Mouse (Mus musculus): Measurements from ENCODE around the gene Kpna1. TPM values are rescaled to one million over a fixed set of nuclear protein-coding genes. Genes with fewer than 3 reads are reported as not detected.
"Not testable (repeated sequence)": the region's sequence is repeated elsewhere in the genome, so short reads cannot be mapped to it uniquely, and the experiment has no call there.

Kpna1 gene
- polyA plus RNA-seq, 1 experiment from 2014 or later = 104 TPM

DNA sequence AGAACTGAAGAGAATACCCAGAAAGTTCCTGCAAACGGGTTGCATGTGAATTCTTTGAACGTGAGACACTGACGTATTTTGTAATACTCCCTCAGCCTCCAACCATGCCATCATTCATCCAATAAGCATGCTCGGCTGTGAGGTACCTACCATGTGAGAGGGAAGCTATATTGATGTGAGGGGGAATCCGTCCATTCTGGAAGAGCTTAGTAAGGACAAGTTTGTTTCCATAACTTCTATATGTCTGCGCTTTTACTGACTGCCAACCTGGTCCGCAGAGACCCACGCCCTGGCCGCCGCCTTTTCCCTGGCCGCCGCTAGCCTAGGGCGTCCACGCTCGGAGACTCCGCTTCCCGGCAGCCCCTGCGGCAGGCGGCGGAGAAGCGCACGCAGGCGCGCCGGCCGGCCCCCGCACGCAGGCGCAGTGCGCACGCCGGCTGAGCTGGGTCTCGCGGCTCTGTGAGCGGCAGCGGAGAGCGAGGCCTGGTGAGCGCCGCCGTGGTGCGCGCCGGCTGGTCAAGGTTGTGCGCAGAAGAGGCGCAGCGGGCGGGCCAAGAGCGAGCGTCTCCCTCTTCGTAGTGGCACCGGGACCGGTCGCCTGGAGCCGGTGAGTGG lies 4.5 kb downstream of the Kpna1 start:
- ATAC-seq (ENCODE audit: low FRiP score, low TSS enrichment) (peak; percentile 95), DNase-seq (peak; percentile 98)
- Histone ChIP-seq H3K4me1 (ENCODE audit: control insufficient read depth, insufficient read depth, low read length) (peaks cover 7% of the 10 kb centered on the region), H3K27ac (replicated peaks; ENCODE audit: low read depth, low read length) (peak overlapping the region; percentile 99), H3K36me3 (ENCODE audit: control insufficient read depth, insufficient read depth, low read length) (no peaks in the 10 kb centered on the region), H3K9me3 (ENCODE audit: control insufficient read depth, low read length) (peaks cover 4% of the 10 kb centered on the region; the same call in 1 of the 2 replicates), H3K4me2 (ENCODE audit: low read length) (peak overlapping the region; percentile 79), H3K9ac (replicated peaks; ENCODE audit: low read length) (peak overlapping the region; percentile 88), H3K4me3 (replicated peaks; ENCODE audit: low read depth, low read length) (peak overlapping the region; percentile 88), H3K27me3 (ENCODE audit: control insufficient read depth, insufficient read depth, low read length) (peaks cover 4% of the 10 kb centered on the region)
- under 1% methylated on average over 52 of the region's 54 CpGs for WGBS

- peak; percentile 82 for ATAC-seq (ENCODE audit: low FRiP score, low TSS enrichment)
- peak overlapping the region; percentile 99 for H3K27ac ChIP-seq (replicated peaks; ENCODE audit: low read depth, low read length)
- no peaks in the 10 kb centered on the region for H3K36me3 ChIP-seq (ENCODE audit: control insufficient read depth, insufficient read depth, low read length)
- under 1% methylated on average over 83 of the region's 86 CpGs for WGBS
- peak overlapping the region; percentile 79 for H3K4me2 ChIP-seq (ENCODE audit: low read length)
- peak overlapping the region; percentile 88 for H3K9ac ChIP-seq (replicated peaks; ENCODE audit: low read length)
- H3K4me1 ChIP-seq (ENCODE audit: control insufficient read depth, insufficient read depth, low read length) = peaks cover 7% of the 10 kb centered on the region
- peaks cover 4% of the 10 kb centered on the region for H3K27me3 ChIP-seq (ENCODE audit: control insufficient read depth, insufficient read depth, low read length)
- DNase-seq = peak; percentile 81
- H3K4me3 ChIP-seq (replicated peaks; ENCODE audit: low read depth, low read length) = peak overlapping the region; percentile 88
- peaks cover 4% of the 10 kb centered on the region; the same call in 1 of the 2 replicates for H3K9me3 ChIP-seq (ENCODE audit: control insufficient read depth, low read length)
Measured at GRCm38 (mm10) chr16:35983517-35984101, 5.1 kb downstream of the Kpna1 start.

GRCm38 (mm10) chr16:35984471-35984870 lies 5.9 kb downstream of the Kpna1 start:
- peak overlapping the region; percentile 88 for H3K4me3 ChIP-seq (replicated peaks; ENCODE audit: low read depth, low read length)
- H3K36me3 ChIP-seq (ENCODE audit: control insufficient read depth, insufficient read depth, low read length) = no peaks in the 10 kb centered on the region
- WGBS = 61% methylated on average over 3 of the region's 3 CpGs
- no peak overlapping the region for H3K9ac ChIP-seq (replicated peaks; ENCODE audit: low read length)
- H3K27ac ChIP-seq (replicated peaks; ENCODE audit: low read depth, low read length) = no peak overlapping the region
- peak overlapping the region; percentile 79 for H3K4me2 ChIP-seq (ENCODE audit: low read length)
- peaks cover 4% of the 10 kb centered on the region; the same call in 1 of the 2 replicates for H3K9me3 ChIP-seq (ENCODE audit: control insufficient read depth, low read length)
- peaks cover 4% of the 10 kb centered on the region for H3K27me3 ChIP-seq (ENCODE audit: control insufficient read depth, insufficient read depth, low read length)
- ATAC-seq (ENCODE audit: low FRiP score, low TSS enrichment) = no peak
- DNase-seq = no peak
- H3K4me1 ChIP-seq (ENCODE audit: control insufficient read depth, insufficient read depth, low read length) = peaks cover 7% of the 10 kb centered on the region

- no peaks in the 10 kb centered on the region for H3K36me3 ChIP-seq (ENCODE audit: control insufficient read depth, insufficient read depth, low read length)
- H3K4me1 ChIP-seq (ENCODE audit: control insufficient read depth, insufficient read depth, low read length) = peaks cover 5% of the 10 kb centered on the region
- H3K9ac ChIP-seq (replicated peaks; ENCODE audit: low read length) = no peak overlapping the region
- no peak for DNase-seq
- no peak overlapping the region for H3K4me3 ChIP-seq (replicated peaks; ENCODE audit: low read depth, low read length)
- 90% methylated on average over 1 of the region's 1 CpGs for WGBS
- H3K27ac ChIP-seq (replicated peaks; ENCODE audit: low read depth, low read length) = no peak overlapping the region
- H3K9me3 ChIP-seq (ENCODE audit: control insufficient read depth, low read length) = no peaks in the 10 kb centered on the region
- no peak for ATAC-seq (ENCODE audit: low FRiP score, low TSS enrichment)
- H3K27me3 ChIP-seq (ENCODE audit: control insufficient read depth, insufficient read depth, low read length) = no peaks in the 10 kb centered on the region
- H3K4me2 ChIP-seq (ENCODE audit: low read length) = no peak overlapping the region
Measured at GRCm38 (mm10) chr16:35987930-35988329, 9.4 kb downstream of the Kpna1 start.

- H3K4me2 ChIP-seq (ENCODE audit: low read length) = no peak overlapping the region
- H3K9me3 ChIP-seq (ENCODE audit: control insufficient read depth, low read length) = no peaks in the 10 kb centered on the region
- no peaks in the 10 kb centered on the region for H3K4me1 ChIP-seq (ENCODE audit: control insufficient read depth, insufficient read depth, low read length)
- WGBS = 82% methylated on average over 1 of the region's 1 CpGs
- H3K27ac ChIP-seq (replicated peaks; ENCODE audit: low read depth, low read length) = no peak overlapping the region
- H3K9ac ChIP-seq (replicated peaks; ENCODE audit: low read length) = no peak overlapping the region
- ATAC-seq (ENCODE audit: low FRiP score, low TSS enrichment) (no peak), DNase-seq (no peak)
- no peak overlapping the region for H3K4me3 ChIP-seq (replicated peaks; ENCODE audit: low read depth, low read length)
- no peaks in the 10 kb centered on the region for H3K36me3 ChIP-seq (ENCODE audit: control insufficient read depth, insufficient read depth, low read length)
- H3K27me3 ChIP-seq (ENCODE audit: control insufficient read depth, insufficient read depth, low read length) = no peaks in the 10 kb centered on the region
Measured at GRCm38 (mm10) chr16:35992391-35992790, 13.8 kb downstream of the Kpna1 start.

DNA sequence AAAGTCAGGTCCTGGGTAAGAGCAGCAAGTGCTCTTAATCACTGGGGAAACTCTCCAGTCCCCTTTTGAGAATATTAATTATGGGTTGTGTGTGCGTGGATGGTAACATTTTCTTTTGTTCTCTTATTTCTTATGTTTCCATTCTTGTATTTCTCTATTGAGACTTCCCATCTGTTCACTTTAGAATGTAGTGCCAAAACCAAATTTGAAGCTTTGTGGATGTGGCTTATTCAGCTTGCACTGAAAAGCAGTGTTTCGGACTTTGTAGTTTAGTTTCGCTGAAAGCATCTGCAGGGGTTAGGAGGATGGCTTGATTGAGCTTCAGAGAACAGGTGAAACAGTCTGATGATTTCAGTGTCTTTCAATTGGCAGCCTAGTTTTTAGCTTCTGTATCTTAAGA lies 14.8 kb downstream of the Kpna1 start:
- Histone ChIP-seq H3K9me3 (ENCODE audit: control insufficient read depth, low read length) (no peaks in the 10 kb centered on the region), H3K9ac (replicated peaks; ENCODE audit: low read length) (no peak overlapping the region), H3K4me2 (ENCODE audit: low read length) (no peak overlapping the region), H3K36me3 (ENCODE audit: control insufficient read depth, insufficient read depth, low read length) (no peaks in the 10 kb centered on the region), H3K27ac (replicated peaks; ENCODE audit: low read depth, low read length) (no peak overlapping the region), H3K4me1 (ENCODE audit: control insufficient read depth, insufficient read depth, low read length) (no peaks in the 10 kb centered on the region), H3K4me3 (replicated peaks; ENCODE audit: low read depth, low read length) (no peak overlapping the region), H3K27me3 (ENCODE audit: control insufficient read depth, insufficient read depth, low read length) (no peaks in the 10 kb centered on the region)
- DNase-seq (no peak), ATAC-seq (ENCODE audit: low FRiP score, low TSS enrichment) (no peak)
- 90% methylated on average over 3 of the region's 3 CpGs for WGBS

DNA sequence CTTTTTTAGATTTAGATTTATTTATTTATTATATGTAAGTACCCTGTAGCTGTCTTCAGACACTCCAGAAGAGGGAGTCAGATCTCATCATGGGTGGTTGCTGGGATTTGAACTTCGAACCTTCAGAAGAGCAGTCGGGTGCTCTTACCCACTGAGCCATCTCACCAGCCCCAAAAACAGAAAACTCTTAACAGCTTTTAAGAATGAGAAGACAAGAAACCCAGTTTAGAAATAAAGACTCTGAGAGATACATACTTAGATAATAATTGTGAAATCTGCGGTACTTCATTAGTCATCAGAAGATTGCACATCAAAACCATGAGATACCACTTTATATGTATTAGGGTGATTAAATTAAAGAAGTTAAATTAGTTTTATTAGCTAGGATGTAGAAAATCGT lies 20.3 kb downstream of the Kpna1 start:
- H3K4me2 ChIP-seq (ENCODE audit: low read length); H3K4me1 ChIP-seq (ENCODE audit: control insufficient read depth, insufficient read depth, low read length); ATAC-seq (ENCODE audit: low FRiP score, low TSS enrichment); H3K9ac ChIP-seq (replicated peaks; ENCODE audit: low read length); H3K4me3 ChIP-seq (replicated peaks; ENCODE audit: low read depth, low read length); H3K27ac ChIP-seq (replicated peaks; ENCODE audit: low read depth, low read length); DNase-seq; H3K27me3 ChIP-seq (ENCODE audit: control insufficient read depth, insufficient read depth, low read length); H3K9me3 ChIP-seq (ENCODE audit: control insufficient read depth, low read length): not testable (repeated sequence)
- WGBS = 92% methylated on average over 4 of the region's 4 CpGs
- H3K36me3 ChIP-seq (ENCODE audit: control insufficient read depth, insufficient read depth, low read length) = peaks cover 17% of the 10 kb centered on the region

- Histone ChIP-seq H3K9ac (replicated peaks; ENCODE audit: low read length) (no peak overlapping the region), H3K27ac (replicated peaks; ENCODE audit: low read depth, low read length) (no peak overlapping the region), H3K4me1 (ENCODE audit: control insufficient read depth, insufficient read depth, low read length) (no peaks in the 10 kb centered on the region), H3K9me3 (ENCODE audit: control insufficient read depth, low read length) (no peaks in the 10 kb centered on the region), H3K4me3 (replicated peaks; ENCODE audit: low read depth, low read length) (no peak overlapping the region), H3K4me2 (ENCODE audit: low read length) (no peak overlapping the region), H3K36me3 (ENCODE audit: control insufficient read depth, insufficient read depth, low read length) (peaks cover 35% of the 10 kb centered on the region), H3K27me3 (ENCODE audit: control insufficient read depth, insufficient read depth, low read length) (no peaks in the 10 kb centered on the region)
- DNase-seq (no peak), ATAC-seq (ENCODE audit: low FRiP score, low TSS enrichment) (no peak)
- WGBS = 98% methylated on average over 3 of the region's 3 CpGs
Measured at GRCm38 (mm10) chr16:36008396-36008795, 29.8 kb downstream of the Kpna1 start.

DNA sequence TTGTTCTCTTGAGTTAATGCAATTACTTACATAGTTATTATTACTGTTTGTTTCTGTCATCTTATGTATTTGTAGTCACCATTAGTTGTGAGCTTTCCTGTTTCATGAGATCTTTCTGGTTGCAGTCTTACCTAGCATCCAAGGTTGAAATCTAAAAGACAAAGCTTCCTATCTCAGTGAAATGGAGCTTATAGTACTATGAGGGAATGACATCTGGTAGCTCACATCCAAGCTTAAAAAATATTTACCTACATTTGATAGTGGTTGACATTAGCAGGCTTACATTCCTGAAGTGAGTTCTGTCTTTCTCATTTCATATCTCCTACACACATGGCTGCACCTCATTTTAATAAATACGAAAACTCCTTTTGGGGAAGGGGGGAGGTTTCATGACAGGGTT lies 37.8 kb downstream of the Kpna1 start:
- Histone ChIP-seq H3K9me3 (ENCODE audit: control insufficient read depth, low read length) (no peaks in the 10 kb centered on the region), H3K36me3 (ENCODE audit: control insufficient read depth, insufficient read depth, low read length) (peaks cover 56% of the 10 kb centered on the region), H3K27ac (replicated peaks; ENCODE audit: low read depth, low read length) (no peak overlapping the region), H3K4me1 (ENCODE audit: control insufficient read depth, insufficient read depth, low read length) (no peaks in the 10 kb centered on the region), H3K4me3 (replicated peaks; ENCODE audit: low read depth, low read length) (no peak overlapping the region), H3K4me2 (ENCODE audit: low read length) (no peak overlapping the region), H3K27me3 (ENCODE audit: control insufficient read depth, insufficient read depth, low read length) (no peaks in the 10 kb centered on the region), H3K9ac (replicated peaks; ENCODE audit: low read length) (no peak overlapping the region)
- 92% methylated on average over 1 of the region's 1 CpGs for WGBS
- no peak for DNase-seq
- no peak for ATAC-seq (ENCODE audit: low FRiP score, low TSS enrichment)
